Mouse (Mus musculus): ENCODE data around the gene Cyp4a12a. TPM values are rescaled to one million over a fixed set of nuclear protein-coding genes. Genes with fewer than 3 reads are reported as not detected.
"Not testable (repeated sequence)": the region's sequence is repeated elsewhere in the genome, so short reads cannot be mapped to it uniquely, and the experiment has no call there.

Gene Cyp4a12a
- not detected in 2 replicates for polyA plus RNA-seq (2015; fragmentation: Nextera tagmentation; extraction: Ambion mirVana)

GRCm38 (mm10) chr4:115298746-115299145 is at the start of gene Cyp4a12a:
TSS of gene Cyp4a12a (plus strand) at chr4:115299046.
- ATAC-seq (ENCODE audit: borderline replicate concordance, extremely low read depth, low FRiP score, low TSS enrichment); H3K9ac ChIP-seq; H3K9me3 ChIP-seq; H3K4me3 ChIP-seq; H3K27me3 ChIP-seq; H3K36me3 ChIP-seq; H3K27ac ChIP-seq; H3K4me2 ChIP-seq; H3K4me1 ChIP-seq: not testable (repeated sequence)

- not testable (repeated sequence) for H3K36me3 ChIP-seq; H3K4me2 ChIP-seq; H3K9me3 ChIP-seq; ATAC-seq (ENCODE audit: borderline replicate concordance, extremely low read depth, low FRiP score, low TSS enrichment); H3K27ac ChIP-seq; H3K4me3 ChIP-seq; H3K27me3 ChIP-seq; H3K4me1 ChIP-seq; H3K9ac ChIP-seq
- WGBS: 76% methylated on average over 3 of the region's 4 CpGs
Measured at GRCm38 (mm10) chr4:115264687-115265569, 33.9 kb upstream of the Cyp4a12a start.

DNA sequence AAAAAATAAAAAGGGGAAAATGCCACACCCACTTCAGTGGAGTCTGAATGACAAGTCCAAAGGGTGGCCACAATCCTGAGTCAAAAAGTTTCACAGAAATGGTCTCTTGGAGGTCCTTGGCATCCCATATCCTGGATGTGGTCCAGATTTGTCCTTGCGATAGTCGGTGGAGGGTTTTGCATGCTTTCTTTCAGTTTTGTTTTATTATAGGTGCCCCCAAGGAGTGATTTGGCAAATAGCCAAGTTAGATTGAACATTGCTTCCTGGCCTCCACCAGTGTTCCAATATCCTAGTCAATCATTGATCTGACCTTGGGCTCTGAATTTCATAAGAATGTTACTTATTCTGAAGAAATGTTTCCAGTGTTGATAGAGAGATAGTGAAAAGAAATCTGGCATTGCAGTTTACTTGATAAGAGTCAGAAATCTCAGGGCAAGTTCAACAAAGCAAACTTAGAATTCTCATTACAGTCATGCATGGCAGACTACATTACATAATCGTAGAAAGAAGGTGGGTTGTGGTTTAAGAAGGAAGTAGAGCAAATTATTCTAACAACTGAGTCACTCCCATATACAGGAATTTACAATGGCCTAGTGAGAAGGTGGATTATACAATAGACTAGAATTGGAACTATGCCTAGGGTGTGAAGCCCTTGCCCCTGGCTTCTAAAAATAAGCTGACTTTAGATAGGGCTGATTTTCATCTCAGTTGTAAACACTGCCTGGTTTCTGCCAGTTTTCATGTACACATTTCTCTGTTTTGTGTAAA is 20.4 kb upstream of the Cyp4a12a start:
- 75% methylated on average over 2 of the region's 3 CpGs for WGBS
- not testable (repeated sequence) for ATAC-seq (ENCODE audit: borderline replicate concordance, extremely low read depth, low FRiP score, low TSS enrichment); H3K4me3 ChIP-seq; H3K36me3 ChIP-seq; H3K9ac ChIP-seq; H3K27ac ChIP-seq; H3K4me2 ChIP-seq; H3K27me3 ChIP-seq; H3K9me3 ChIP-seq; H3K4me1 ChIP-seq

- no peaks in the 10 kb centered on the region for H3K4me1 ChIP-seq
- no peak for ATAC-seq (ENCODE audit: borderline replicate concordance, extremely low read depth, low FRiP score, low TSS enrichment)
- no peak overlapping the region for H3K4me3 ChIP-seq
- H3K9ac ChIP-seq: no peak overlapping the region
- H3K9me3 ChIP-seq: no peaks in the 10 kb centered on the region
- no peaks in the 10 kb centered on the region for H3K36me3 ChIP-seq
- H3K27ac ChIP-seq: no peak overlapping the region
- peak overlapping the region; percentile 55 for H3K4me2 ChIP-seq
- no peaks in the 10 kb centered on the region for H3K27me3 ChIP-seq
Measured at GRCm38 (mm10) chr4:115280342-115280741, 18.5 kb upstream of the Cyp4a12a start.

DNA sequence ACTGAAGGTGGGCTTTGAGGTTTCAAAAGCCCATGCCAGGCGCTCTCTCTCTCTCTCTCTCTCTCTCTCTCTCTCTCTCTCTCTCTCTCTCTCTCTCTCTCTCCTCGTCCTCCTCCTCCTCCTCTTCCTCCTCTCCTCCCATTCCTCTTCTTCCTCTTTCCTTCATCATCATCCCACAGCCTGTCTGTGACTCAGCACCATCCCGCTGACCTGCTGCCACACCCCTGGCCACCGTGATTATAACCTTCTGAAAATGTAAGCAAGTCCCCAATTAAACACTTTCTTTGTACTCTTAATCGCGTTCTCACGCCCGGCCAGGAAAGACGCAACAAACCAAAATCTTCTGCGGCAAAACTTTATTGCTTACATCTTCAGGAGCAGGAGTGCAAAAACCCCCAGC is 18.1 kb upstream of the Cyp4a12a start:
- not testable (repeated sequence) for ATAC-seq (ENCODE audit: borderline replicate concordance, extremely low read depth, low FRiP score, low TSS enrichment); H3K27me3 ChIP-seq; H3K4me1 ChIP-seq; H3K9me3 ChIP-seq; H3K9ac ChIP-seq; H3K27ac ChIP-seq; H3K36me3 ChIP-seq
- Histone ChIP-seq H3K4me2 (peak overlapping the region; percentile 55), H3K4me3 (peak overlapping the region; percentile 32)
- 19% methylated on average over 10 of the region's 10 CpGs for WGBS

DNA sequence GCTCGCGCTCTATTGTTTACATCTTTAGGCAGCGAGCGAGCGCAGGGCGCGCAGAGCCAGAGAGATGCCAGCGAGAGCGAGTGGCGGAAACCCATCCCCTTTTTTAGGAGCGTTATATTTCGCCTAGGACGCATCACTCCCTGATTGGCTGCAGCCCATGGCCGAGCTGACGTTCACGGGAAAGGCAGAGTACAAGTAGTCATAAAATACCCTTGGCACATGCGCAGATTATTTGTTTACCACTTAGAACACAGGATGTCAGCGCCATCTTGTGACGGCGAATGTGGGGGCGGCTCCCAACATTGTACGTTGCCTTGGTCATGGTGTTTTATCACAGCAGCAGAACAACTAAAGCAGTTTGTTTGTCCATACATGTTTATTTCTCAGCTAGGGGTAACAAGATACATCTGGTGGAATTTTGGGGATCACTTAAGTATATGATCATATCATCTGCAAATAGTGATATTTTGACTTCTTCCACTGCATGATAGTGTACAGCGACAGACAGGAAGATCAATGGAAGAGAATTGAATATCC is 17.5 kb upstream of the Cyp4a12a start:
- not testable (repeated sequence) for H3K27ac ChIP-seq; H3K27me3 ChIP-seq; H3K9ac ChIP-seq; H3K36me3 ChIP-seq; ATAC-seq (ENCODE audit: borderline replicate concordance, extremely low read depth, low FRiP score, low TSS enrichment); H3K4me1 ChIP-seq; H3K9me3 ChIP-seq
- H3K4me2 ChIP-seq: peak overlapping the region; percentile 55
- peak overlapping the region; percentile 32 for H3K4me3 ChIP-seq
- WGBS: 15% methylated on average over 20 of the region's 23 CpGs

DNA sequence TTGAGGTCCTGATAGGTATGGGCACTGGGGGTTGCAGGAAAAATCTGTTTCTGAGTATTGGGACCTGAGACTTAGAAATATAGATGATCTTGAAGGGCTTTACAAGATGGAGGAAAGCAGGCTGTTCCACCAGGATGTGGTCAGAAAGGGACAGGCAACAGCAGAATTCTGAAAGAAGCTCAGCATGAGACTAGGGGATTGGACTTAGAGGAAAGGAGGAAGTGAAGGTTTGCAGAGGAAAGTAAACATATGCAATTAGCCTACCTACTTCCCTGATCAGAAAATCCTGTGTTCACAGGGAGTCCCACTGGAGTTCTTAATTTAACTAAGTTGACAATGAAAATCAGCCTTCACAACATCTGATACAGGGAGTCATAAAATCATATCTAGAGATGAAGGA is 26.9 kb downstream of the Cyp4a12a start:
- H3K4me2 ChIP-seq; H3K9me3 ChIP-seq; H3K4me3 ChIP-seq; ATAC-seq (ENCODE audit: borderline replicate concordance, extremely low read depth, low FRiP score, low TSS enrichment); H3K9ac ChIP-seq; H3K27me3 ChIP-seq; H3K4me1 ChIP-seq; H3K27ac ChIP-seq; H3K36me3 ChIP-seq: not testable (repeated sequence)

DNA sequence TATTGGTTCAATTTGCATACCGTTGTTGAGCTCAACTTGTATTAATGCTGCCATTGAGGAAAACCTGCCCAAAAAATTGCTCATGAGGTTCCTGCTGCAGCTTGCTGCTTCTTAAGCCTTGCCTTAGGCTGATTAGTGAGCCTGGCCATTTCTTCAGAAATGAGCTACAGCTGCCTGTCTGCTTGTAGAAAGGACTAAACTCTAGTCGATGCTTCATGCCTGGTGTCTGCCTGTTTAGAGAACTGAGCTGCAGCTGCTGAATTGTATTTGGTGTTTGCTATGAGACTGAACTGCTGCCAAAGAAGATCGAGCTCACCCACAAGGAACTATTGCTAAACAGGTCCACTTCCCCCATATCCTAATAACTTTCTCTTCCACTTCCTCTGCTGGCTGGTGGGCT is 66.8 kb downstream of the Cyp4a12a start:
- not testable (repeated sequence) for H3K9ac ChIP-seq; H3K36me3 ChIP-seq; ATAC-seq (ENCODE audit: borderline replicate concordance, extremely low read depth, low FRiP score, low TSS enrichment); H3K27ac ChIP-seq; H3K4me3 ChIP-seq; H3K27me3 ChIP-seq; H3K9me3 ChIP-seq; H3K4me1 ChIP-seq; H3K4me2 ChIP-seq
- 63% methylated on average over 3 of the region's 3 CpGs for WGBS

DNA sequence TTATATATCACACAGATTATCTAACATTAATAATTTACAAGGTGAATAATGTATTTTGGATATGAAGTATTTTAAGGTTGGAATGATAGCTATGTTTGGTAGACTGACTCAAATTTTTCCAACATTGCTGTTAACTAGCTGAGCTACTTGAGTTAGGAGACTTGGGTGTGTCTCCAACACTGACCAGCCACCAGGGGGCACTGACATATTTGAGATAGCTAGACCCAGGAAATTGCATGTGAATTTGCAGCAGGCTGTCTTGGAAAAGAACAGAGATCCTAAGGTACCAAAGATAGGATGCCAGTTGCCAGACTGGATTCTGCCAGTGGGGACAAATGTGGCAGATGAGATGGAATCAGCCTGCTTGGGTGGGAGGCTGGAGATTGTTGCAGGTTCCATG is 69.2 kb downstream of the Cyp4a12a start:
- ATAC-seq (ENCODE audit: borderline replicate concordance, extremely low read depth, low FRiP score, low TSS enrichment); H3K4me3 ChIP-seq; H3K36me3 ChIP-seq; H3K27me3 ChIP-seq; H3K9me3 ChIP-seq; H3K4me2 ChIP-seq; H3K4me1 ChIP-seq; H3K27ac ChIP-seq; H3K9ac ChIP-seq: not testable (repeated sequence)

Other genes with a start within 250 kb of the Cyp4a12a start
- gene Tal1, start 242.6 kb upstream of the Cyp4a12a start, polyA plus RNA-seq (2015; fragmentation: Nextera tagmentation; extraction: Ambion mirVana): 1.8 TPM in 2 replicates
- gene Pdzk1ip1, start 210.3 kb upstream of the Cyp4a12a start, polyA plus RNA-seq (2015; fragmentation: Nextera tagmentation; extraction: Ambion mirVana): 21.6 and 22.9 TPM in 2 replicates
- gene Cyp4x1, start 164.8 kb upstream of the Cyp4a12a start, polyA plus RNA-seq (2015; fragmentation: Nextera tagmentation; extraction: Ambion mirVana): 0.06 TPM in 1 of 2 replicates, not detected in the other
- gene Cyp4a29, start 57.0 kb upstream of the Cyp4a12a start, polyA plus RNA-seq (2015; fragmentation: Nextera tagmentation; extraction: Ambion mirVana): not detected in 2 replicates
- not detected in 2 replicates for gene Cyp4a12b, start 112.6 kb downstream of the Cyp4a12a start, polyA plus RNA-seq (2015; fragmentation: Nextera tagmentation; extraction: Ambion mirVana)
- not detected in 2 replicates for gene Cyp4a30b, start 153.6 kb downstream of the Cyp4a12a start, polyA plus RNA-seq (2015; fragmentation: Nextera tagmentation; extraction: Ambion mirVana)
- gene Cyp4a14, start 197.1 kb downstream of the Cyp4a12a start, polyA plus RNA-seq (2015; fragmentation: Nextera tagmentation; extraction: Ambion mirVana): not detected in 2 replicates
- gene Cyp4a10, start 219.2 kb downstream of the Cyp4a12a start, polyA plus RNA-seq (2015; fragmentation: Nextera tagmentation; extraction: Ambion mirVana): not detected in 2 replicates

Measured in lung, embryonic 15.5 days (tissue).